Mouse (Mus musculus) limb, embryonic 10.5 days (tissue): ENCODE measurements around the gene BC025920. TPM values are rescaled to one million over a fixed set of nuclear protein-coding genes. Genes with fewer than 3 reads are reported as not detected.

ENCODE experiments used
- DNase-seq: peaks from one replicate; pipeline ENCODE4 v3.0.0-alpha.2; 2017; ENCODE audit warnings: low spot score
- H3K27ac ChIP-seq: fragments of 300-500 bp; sonication (generic); 2 replicates; pipeline ENCODE4 v1.5.1; 2016; ENCODE audit warnings: mild to moderate bottlenecking
- H3K27me3 ChIP-seq: fragments of 300-500 bp; sonication (generic); 2 replicates; pipeline ENCODE4 v1.6.1; 2016; ENCODE audit warnings: low read depth, mild to moderate bottlenecking; ENCODE audit not compliant: poor library complexity, severe bottlenecking
- H3K36me3 ChIP-seq: fragments of 300-500 bp; sonication (generic); 2 replicates; pipeline ENCODE4 v1.6.1; 2016; ENCODE audit warnings: mild to moderate bottlenecking, moderate library complexity
- H3K4me1 ChIP-seq: fragments of 300-500 bp; sonication (generic); 2 replicates; pipeline ENCODE4 v1.6.1; 2016
- H3K4me3 ChIP-seq: fragments of 300-500 bp; sonication (generic); 2 replicates; pipeline ENCODE4 v1.5.1; 2016; ENCODE audit warnings: mild to moderate bottlenecking, moderate library complexity
- H3K9me3 ChIP-seq: fragments of 300-500 bp; sonication (generic); replicated peaks from 2 replicates; pipeline ENCODE4 v1.6.1; 2016; ENCODE audit warnings: mild to moderate bottlenecking
- WGBS: fragments of 180-500 bp; shearing (Covaris S2); methylation state at CpG from one replicate; pipeline ENCODE4 v1.1.7; 2016; 5-methylcytosine and 5-hydroxymethylcytosine counted together
- polyA plus RNA-seq: library from polyadenylated mRNA; unstranded; fragments of >200 nt; fragmentation: Nextera tagmentation; extraction: Ambion mirVana; gene quantifications from 2 replicates; pipeline ENCODE4 v1.2.1, GENCODE M21; 2016

Gene BC025920
- polyA plus RNA-seq, result 1.4 TPM in 2 replicates

DNA sequence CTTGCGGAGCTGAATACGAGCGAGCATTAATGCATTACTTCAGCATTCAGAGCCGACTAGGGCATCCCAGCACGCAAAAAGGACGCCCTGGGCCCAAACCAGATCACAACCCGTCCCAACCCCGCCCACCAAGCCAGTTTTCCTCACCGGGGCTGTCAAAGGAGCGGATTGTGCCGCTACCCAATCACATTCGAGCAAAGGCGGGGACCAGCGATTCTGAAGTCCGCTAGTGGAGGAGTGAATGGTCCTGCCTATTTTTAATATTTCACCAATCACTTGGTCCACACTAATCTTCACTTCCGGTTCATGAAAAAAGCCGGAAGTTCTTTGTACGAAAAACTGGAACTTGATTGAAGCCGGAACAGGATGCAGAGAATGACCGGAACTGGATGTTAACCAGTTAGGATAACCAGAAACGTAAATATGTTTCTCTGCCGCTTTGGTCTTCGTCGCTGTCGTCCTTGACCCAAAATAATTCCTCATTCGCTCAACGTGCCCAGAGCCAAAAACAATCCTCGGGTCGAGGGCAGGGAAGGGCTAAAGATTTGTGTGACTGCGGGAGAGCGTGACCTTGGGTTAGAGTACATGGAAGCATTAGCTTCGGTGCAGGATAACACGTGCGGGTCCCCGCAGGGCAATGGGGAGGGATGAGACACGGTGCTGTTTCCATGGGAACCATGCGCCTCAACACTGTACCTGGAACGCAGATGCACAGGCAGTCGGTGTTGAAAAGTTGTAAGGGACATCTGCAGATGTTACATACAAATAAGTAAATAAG, at the start of gene BC025920:
Gene BC025920 (plus strand): TSS at position 297 of the 778 bp plus-strand sequence.
- no peaks in the 10 kb centered on the region for H3K27me3 ChIP-seq
- peak within 1 kb of the TSS; percentile 92 for H3K27ac ChIP-seq
- H3K36me3 ChIP-seq, result 0 out of 2 replicates have a peak, but pooled peaks cover 3% of the 10 kb centered on the region
- peak; percentile 89 for DNase-seq
- peak within 1 kb of the TSS; percentile 65 for H3K4me3 ChIP-seq
- peaks cover 42% of the 10 kb centered on the region for H3K4me1 ChIP-seq
- WGBS, result 1% methylated on average over 39 of the region's 39 CpGs
- no peaks in the 10 kb centered on the region for H3K9me3 ChIP-seq

DNA sequence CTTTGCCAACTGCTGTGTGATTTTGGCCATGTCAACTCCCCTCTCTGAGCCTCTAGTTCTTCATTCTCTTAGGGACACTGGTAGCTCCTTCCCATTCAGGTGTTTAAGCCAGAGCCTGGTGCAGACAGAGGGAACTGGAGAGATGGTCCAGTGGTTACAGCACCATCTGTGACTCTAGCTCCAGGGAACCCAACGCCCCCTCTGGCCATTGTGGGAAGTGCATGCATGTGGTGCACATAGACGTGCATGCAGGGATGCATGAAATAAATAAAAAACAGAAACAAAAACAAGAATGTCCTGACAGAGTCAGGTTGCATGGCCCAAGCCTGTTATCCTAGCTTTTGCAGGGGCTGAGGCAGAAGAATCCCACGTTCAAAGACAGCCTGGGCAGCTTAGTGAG, 49.8 kb upstream of the BC025920 start:
- Histone ChIP-seq H3K4me1 (peaks cover 36% of the 10 kb centered on the region), H3K36me3 (peaks cover 4% of the 10 kb centered on the region), H3K4me3 (no peak overlapping the region), H3K27me3 (0 out of 2 replicates have a peak, but pooled peaks cover 7% of the 10 kb centered on the region), H3K9me3 (no peaks in the 10 kb centered on the region), H3K27ac (no peak overlapping the region)
- DNase-seq, result no peak
- 79% methylated on average over 3 of the region's 3 CpGs for WGBS

DNA sequence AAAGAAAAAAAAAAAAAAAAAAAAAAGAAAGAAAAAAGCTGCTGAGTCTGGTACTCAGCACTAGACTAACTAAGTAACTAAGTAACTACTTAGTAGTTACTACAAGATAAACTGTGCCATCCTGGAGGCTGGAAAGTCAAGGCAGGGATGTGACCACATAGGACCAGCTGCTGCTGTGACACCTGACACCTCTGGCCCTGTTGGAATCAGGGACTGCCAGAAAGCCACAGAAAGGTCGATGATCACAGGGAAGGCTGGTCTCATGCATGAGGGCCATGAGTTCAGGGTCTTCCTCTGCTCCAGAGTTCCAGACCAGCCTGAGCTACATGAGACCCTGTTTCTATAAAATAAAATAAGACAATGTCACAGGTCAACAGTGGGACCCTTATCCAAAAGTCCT, 48.6 kb upstream of the BC025920 start:
- peaks cover 38% of the 10 kb centered on the region for H3K4me1 ChIP-seq
- DNase-seq, result no peak
- peaks cover 17% of the 10 kb centered on the region for H3K36me3 ChIP-seq
- no peak overlapping the region for H3K27ac ChIP-seq
- WGBS, result 19% methylated on average over 1 of the region's 1 CpGs
- H3K9me3 ChIP-seq, result no peaks in the 10 kb centered on the region
- no peak overlapping the region for H3K4me3 ChIP-seq
- 0 out of 2 replicates have a peak, but pooled peaks cover 7% of the 10 kb centered on the region for H3K27me3 ChIP-seq

DNA sequence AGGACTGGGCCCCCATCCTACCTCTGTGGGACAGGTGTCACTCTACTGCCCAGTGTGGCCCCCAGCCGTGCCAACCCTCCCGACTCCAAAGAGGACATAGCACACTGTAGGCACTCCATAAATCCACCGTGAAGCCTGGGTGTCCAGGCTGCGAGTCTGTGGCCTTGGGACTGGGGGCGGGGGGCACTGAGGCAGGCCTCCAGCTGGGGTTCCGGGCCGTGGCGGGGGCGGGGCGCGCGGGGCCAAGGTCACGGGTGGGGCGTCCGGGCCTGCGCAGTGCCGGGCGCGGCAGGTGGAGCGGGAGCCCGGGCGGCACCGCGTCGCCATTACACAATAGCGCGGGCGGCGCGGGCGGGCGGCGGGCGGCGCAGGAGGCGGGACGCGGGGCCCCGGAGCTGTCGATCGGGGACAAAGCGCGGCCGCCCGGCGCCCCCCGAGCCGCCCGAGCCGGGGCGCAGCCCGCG, 46.9 kb upstream of the BC025920 start, which contains the start of gene Aes:
Gene Aes (plus strand): TSS at position 326 of the 464 bp plus-strand sequence.
- peaks cover 55% of the 10 kb centered on the region for H3K4me1 ChIP-seq
- 0 out of 2 replicates have a peak, but pooled peaks cover 7% of the 10 kb centered on the region for H3K27me3 ChIP-seq
- H3K27ac ChIP-seq, result peak within 1 kb of the TSS; percentile 99
- WGBS, result 2% methylated on average over 23 of the region's 53 CpGs
- no peaks in the 10 kb centered on the region for H3K9me3 ChIP-seq
- H3K36me3 ChIP-seq, result peaks cover 27% of the 10 kb centered on the region
- peak within 1 kb of the TSS; percentile 93 for H3K4me3 ChIP-seq
- peak; percentile 74 for DNase-seq

DNA sequence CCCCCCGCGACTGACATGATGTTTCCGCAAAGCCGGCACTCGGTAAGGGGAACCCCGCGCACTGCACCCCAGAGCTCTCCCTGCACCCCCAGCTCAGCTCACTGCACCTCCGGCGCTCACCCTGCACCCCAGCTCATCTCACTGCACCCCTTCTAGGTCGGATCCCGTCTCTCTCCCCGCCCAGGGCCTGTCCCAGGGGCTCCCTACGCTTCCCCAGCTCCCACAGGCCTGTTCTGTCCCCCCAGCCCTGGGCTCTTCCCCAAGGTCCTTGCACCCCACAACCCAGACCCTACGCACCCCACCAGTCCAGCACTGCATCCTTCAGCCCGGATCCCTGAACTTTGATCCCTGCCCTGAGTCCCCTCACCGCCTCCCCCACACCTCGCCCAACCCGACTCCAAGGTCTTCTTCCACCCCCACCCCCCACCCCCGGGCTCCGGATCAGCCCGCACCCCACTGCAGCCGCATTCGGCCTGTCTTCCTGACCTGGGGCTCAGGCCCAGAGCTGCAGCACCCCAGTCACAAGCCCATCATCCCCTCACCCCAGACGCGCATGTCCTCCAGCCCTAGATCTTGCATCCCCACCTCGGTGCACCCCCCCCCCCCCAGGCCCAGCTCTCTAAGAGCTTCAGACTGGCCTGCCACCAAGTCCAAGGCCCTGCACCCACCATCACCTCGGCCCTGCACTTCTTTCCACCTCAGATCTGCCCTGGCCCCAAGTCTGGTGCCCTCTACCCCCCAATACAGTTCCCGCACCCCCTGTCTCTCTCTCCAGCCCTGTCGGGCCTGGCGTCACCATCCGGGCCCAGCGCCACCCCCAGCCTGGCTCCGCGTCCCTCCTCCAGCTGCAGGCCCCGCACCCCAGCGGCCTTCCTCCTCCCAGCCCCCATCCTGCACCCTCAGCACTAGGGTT, 46.2 kb upstream of the BC025920 start:
- DNase-seq, result peak; percentile 67
- Histone ChIP-seq H3K4me3 (peak overlapping the region; percentile 93), H3K4me1 (peaks cover 62% of the 10 kb centered on the region), H3K9me3 (no peaks in the 10 kb centered on the region), H3K27me3 (peaks cover 10% of the 10 kb centered on the region), H3K27ac (peak overlapping the region; percentile 99), H3K36me3 (peaks cover 34% of the 10 kb centered on the region)
- WGBS, result 3% methylated on average over 34 of the region's 36 CpGs

DNA sequence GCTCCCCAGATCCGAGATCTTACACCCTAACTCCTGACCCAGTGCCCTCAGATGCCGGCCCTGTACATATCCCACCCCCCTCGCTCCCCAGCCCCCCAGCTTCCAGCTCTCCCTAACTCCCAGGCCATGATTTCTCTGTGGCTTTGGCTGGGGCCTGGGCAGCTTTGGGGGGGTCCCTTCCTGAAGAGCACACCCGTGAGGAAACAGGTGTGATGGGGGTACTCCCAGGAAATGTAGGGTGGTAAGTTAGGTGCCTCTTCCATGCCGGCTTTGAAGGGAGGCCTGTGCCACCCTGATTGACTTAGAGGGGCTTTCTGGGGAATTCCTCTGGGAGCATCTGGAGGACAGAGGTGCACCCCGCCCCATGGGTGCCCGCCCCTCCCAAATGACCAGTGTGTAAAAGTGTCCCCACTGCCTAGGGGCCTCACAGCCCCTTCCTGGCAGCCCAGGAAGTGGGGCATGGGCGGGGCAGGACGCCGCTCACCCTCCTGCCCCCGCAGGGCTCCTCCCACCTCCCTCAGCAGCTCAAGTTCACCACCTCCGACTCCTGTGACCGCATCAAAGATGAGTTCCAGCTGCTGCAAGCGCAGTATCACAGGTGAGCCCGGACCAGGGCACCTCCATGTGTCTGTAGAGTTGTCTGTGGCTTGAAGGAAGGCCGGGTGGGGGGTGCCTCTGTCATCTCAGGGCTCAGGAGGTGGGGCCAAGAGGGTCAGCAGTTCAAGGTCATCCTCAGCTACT, 45.2 kb upstream of the BC025920 start:
- H3K27me3 ChIP-seq, result peaks cover 20% of the 10 kb centered on the region
- peak overlapping the region; percentile 93 for H3K4me3 ChIP-seq
- peaks cover 68% of the 10 kb centered on the region for H3K4me1 ChIP-seq
- H3K36me3 ChIP-seq, result peaks cover 44% of the 10 kb centered on the region
- WGBS, result 6% methylated on average over 16 of the region's 16 CpGs
- H3K27ac ChIP-seq, result peak overlapping the region; percentile 99
- peak; percentile 63 for DNase-seq
- no peaks in the 10 kb centered on the region for H3K9me3 ChIP-seq

DNA sequence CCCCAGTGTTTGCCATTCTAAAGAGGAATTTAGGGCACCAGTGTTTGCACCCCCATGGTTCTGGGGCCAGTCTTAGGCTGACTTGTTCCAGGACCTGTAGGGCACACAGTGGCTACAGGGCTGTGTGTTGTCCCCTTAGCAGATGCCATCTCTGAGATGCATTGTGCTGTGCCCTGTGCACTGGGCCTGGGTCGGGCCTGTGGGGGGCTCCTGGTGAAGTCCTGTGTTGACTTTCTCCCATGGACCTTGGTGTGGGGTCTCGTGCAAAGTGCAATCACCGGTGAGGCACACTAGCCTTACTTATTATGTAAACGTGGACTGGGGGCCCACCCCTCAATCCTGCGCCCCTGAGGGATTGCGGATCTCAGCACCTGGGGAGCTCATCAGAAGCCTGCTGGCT, 43.7 kb upstream of the BC025920 start:
- Histone ChIP-seq H3K4me1 (peaks cover 81% of the 10 kb centered on the region), H3K27me3 (peaks cover 35% of the 10 kb centered on the region), H3K36me3 (peaks cover 59% of the 10 kb centered on the region), H3K4me3 (0 out of 2 replicates have a peak overlapping the region, but pooled peaks have one; percentile 13), H3K27ac (peak overlapping the region; percentile 37; the same call in 1 of the 2 replicates), H3K9me3 (no peaks in the 10 kb centered on the region)
- DNase-seq, result no peak
- WGBS, result 84% methylated on average over 6 of the region's 6 CpGs

DNA sequence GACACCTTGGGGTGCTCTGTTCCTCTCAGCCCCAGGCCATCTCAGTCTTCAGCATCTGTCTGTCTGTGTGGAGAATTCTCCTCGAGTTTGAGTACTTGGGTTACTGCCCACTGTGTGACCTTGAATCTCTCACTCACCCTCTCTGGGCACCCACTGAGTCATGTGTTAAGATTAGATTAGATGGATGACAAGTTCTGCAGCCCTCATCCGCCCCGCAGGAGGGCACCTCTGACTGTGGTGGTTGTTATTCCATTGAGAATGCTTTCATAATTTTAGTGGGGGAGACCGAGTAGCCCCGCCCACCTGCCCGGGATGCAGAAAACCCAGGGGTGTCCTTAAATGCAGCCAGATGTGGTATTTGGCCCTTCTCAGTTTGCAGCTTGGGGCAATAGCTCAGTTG, 42.6 kb upstream of the BC025920 start:
- H3K4me1 ChIP-seq, result peaks cover 91% of the 10 kb centered on the region
- peak overlapping the region; percentile 49 for H3K4me3 ChIP-seq
- DNase-seq, result no peak
- WGBS, result 39% methylated on average over 6 of the region's 6 CpGs
- H3K36me3 ChIP-seq, result peaks cover 61% of the 10 kb centered on the region
- peaks cover 40% of the 10 kb centered on the region for H3K27me3 ChIP-seq
- peak overlapping the region; percentile 85; the same call in 1 of the 2 replicates for H3K27ac ChIP-seq
- H3K9me3 ChIP-seq, result no peaks in the 10 kb centered on the region

DNA sequence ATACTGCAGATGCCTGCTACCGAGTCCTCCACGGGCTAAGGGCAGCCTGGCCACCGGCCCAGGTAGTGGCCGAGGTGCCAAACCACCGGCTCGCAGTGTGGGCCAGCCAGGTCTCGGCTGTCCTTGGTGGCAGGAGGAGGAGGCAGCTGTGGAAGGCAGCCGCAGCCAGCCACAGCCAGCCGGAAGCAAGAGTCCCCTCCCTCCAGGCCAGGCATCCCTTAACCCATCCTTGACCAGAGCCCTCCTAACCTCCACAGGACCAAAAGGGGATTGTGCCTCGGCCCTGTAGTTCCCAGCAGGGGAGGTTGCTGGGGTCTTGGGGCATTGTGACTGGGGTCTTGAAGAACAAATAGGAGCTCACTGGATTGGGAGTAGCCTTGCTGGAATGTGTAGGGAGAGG, 41.9 kb upstream of the BC025920 start:
- DNase-seq, result peak; percentile 71

DNA sequence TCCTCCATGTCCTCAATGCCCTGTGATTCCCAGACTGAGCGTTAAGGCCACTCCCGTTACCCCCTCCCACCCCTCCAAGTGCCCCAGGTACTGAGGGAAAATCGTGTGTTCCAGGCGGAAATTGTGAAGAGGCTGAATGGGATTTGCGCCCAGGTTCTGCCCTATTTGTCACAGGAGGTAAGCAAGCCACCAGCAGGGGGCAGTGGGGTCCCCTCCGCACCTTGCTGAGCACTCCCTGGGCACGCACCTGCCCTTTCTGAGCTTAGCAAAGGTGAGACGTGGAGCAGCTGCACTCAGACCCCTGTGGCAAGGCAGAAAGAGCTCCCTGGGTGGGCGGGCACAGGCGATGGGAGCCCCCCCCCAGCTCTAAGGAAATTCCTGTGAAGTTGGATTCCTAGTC, 41.3 kb upstream of the BC025920 start:
- WGBS, result 7% methylated on average over 10 of the region's 10 CpGs
- peaks cover 40% of the 10 kb centered on the region for H3K27me3 ChIP-seq
- H3K9me3 ChIP-seq, result no peaks in the 10 kb centered on the region
- peak; percentile 80 for DNase-seq
- peak overlapping the region; percentile 49 for H3K4me3 ChIP-seq
- H3K36me3 ChIP-seq, result peaks cover 61% of the 10 kb centered on the region
- peaks cover 94% of the 10 kb centered on the region for H3K4me1 ChIP-seq
- peak overlapping the region; percentile 85 for H3K27ac ChIP-seq

More for the DNA sequence above, 41.9 kb upstream of the BC025920 start:
- WGBS, result 2% methylated on average over 10 of the region's 10 CpGs
- Histone ChIP-seq H3K9me3 (no peaks in the 10 kb centered on the region), H3K36me3 (peaks cover 61% of the 10 kb centered on the region), H3K27me3 (peaks cover 40% of the 10 kb centered on the region), H3K27ac (peak overlapping the region; percentile 85), H3K4me1 (peaks cover 93% of the 10 kb centered on the region), H3K4me3 (peak overlapping the region; percentile 49)

DNA sequence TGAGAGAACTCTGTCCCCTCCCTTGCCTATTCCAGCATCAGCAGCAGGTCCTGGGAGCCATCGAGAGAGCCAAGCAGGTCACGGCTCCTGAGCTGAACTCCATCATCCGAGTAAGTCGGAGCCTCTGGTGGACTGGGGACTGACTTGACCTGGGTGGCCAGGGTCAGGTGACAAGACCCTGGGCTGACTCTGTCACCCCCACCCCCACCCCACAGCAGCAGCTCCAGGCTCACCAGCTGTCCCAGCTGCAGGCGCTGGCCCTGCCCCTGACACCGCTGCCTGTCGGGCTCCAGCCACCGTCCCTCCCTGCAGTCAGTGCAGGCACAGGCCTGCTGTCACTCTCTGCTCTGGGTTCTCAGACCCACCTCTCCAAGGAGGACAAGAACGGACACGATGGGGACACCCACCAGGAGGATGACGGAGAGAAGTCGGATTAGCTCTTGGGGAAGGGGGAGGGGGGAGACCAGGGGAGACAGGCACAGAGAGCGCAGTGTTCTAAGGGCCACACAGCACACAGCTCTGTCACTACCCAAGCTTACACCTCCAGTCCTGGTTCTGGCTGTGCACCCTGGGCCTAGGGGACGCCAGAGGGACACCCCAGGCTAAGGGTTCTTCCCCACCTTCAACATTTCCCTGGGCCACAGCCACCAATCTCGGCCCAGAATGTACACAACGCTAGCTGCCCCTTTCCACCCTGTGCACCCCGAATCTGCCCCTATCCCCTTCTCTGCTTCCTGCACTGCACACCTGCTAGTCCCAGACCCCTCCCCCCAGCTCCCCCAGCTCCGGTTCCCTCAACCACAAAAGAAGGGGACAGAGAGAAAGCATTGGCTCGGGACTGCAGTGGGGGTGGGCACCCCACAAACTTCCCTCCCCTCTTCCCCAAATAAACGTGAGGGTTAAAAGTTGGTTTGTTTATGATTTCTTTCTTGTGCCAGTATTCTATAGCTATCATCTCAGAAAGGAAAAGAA, 40.5 kb upstream of the BC025920 start:
- Histone ChIP-seq H3K4me3 (peak overlapping the region; percentile 49), H3K9me3 (no peaks in the 10 kb centered on the region), H3K27ac (peak overlapping the region; percentile 85), H3K27me3 (peaks cover 34% of the 10 kb centered on the region), H3K36me3 (peaks cover 61% of the 10 kb centered on the region), H3K4me1 (peaks cover 94% of the 10 kb centered on the region)
- 26% methylated on average over 20 of the region's 20 CpGs for WGBS
- no peak for DNase-seq
